Mouse (Mus musculus) midbrain, postnatal 0 days (tissue): ENCODE measurements around the gene Gas1. TPM values are rescaled to one million over a fixed set of nuclear protein-coding genes. Genes with fewer than 3 reads are reported as not detected.

Source experiments
- ATAC-seq: fragments of 200-750 bp; cut with Nextera tagmentation; 2 replicates; pipeline ENCODE4 v1.8.0; 2017; ENCODE audit warnings: moderate number of reproducible peaks, mild to moderate bottlenecking, moderate TSS enrichment, moderate library complexity; ENCODE audit not compliant: low FRiP score
- DNase-seq: peaks from one replicate; pipeline ENCODE4 v3.0.0-alpha.2; 2015; ENCODE audit warnings: low spot score
- H3K27ac ChIP-seq: fragments of 300-500 bp; sonication (generic); 2 replicates; pipeline ENCODE4 v1.5.1; 2014; ENCODE audit warnings: low read depth, mild to moderate bottlenecking, low read length, mixed read lengths
- H3K27me3 ChIP-seq: fragments of 300-500 bp; sonication (generic); 2 replicates; pipeline ENCODE4 v1.6.1; 2014; ENCODE audit warnings: low read length, control low read depth, mixed read lengths; ENCODE audit not compliant: insufficient read depth
- H3K36me3 ChIP-seq: fragments of 300-500 bp; sonication (generic); 2 replicates; pipeline ENCODE4 v1.6.1; 2014; ENCODE audit warnings: low read length, control low read depth, mixed read lengths; ENCODE audit not compliant: insufficient read depth
- H3K4me1 ChIP-seq: fragments of 300-500 bp; sonication (generic); 2 replicates; pipeline ENCODE4 v1.6.1; 2014; ENCODE audit warnings: mild to moderate bottlenecking, control low read depth, antibody characterized with exemption, low read length, mixed read lengths; ENCODE audit not compliant: insufficient read depth
- H3K4me2 ChIP-seq: fragments of 300-500 bp; sonication (generic); 2 replicates; pipeline ENCODE4 v1.6.1; 2014; ENCODE audit warnings: low read depth, mild to moderate bottlenecking, low read length, mixed read lengths; ENCODE audit not compliant: poor library complexity, severe bottlenecking
- H3K4me3 ChIP-seq: fragments of 300-500 bp; sonication (generic); 2 replicates; pipeline ENCODE4 v1.5.1; 2014; ENCODE audit warnings: low read depth, mild to moderate bottlenecking, low read length, moderate library complexity
- H3K9ac ChIP-seq: fragments of 300-500 bp; sonication (generic); replicated peaks from 2 replicates; pipeline ENCODE4 v1.6.1; 2014; ENCODE audit warnings: mild to moderate bottlenecking, low read length, moderate library complexity, mixed read lengths; ENCODE audit not compliant: poor library complexity, severe bottlenecking
- H3K9me3 ChIP-seq: fragments of 300-500 bp; sonication (generic); 2 replicates; pipeline ENCODE4 v1.6.1; 2016; ENCODE audit warnings: low read length, control low read depth
- CTCF ChIP-seq: IDR thresholded peaks from 2 replicates; pipeline ENCODE4 v1.5.1; 2016; ENCODE audit warnings: antibody characterized with exemption, mild to moderate bottlenecking
- WGBS: fragments of 180-500 bp; shearing (Covaris S2); extraction: QIAGEN DNeasy Blood & Tissue Kit; methylation state at CpG from one replicate; pipeline ENCODE4 v1.1.7; 2014; 5-methylcytosine and 5-hydroxymethylcytosine counted together
- polyA plus RNA-seq: library from polyadenylated mRNA; unstranded; fragments of >200 nt; fragmentation: Nextera tagmentation; extraction: Ambion mirVana; gene quantifications from 2 replicates; pipeline ENCODE4 v1.2.1, GENCODE M21; 2015
- total RNA-seq: library from RNA; depleted of rRNA; stranded (reverse); fragments of >200 nt; gene quantifications from 2 replicates; pipeline ENCODE4 v1.2.3, GENCODE M21; 2014

Gas1 gene
- total and polyA plus RNA-seq, 2 experiments from 2014 or later, result 12.3 to 40.9 TPM

DNA sequence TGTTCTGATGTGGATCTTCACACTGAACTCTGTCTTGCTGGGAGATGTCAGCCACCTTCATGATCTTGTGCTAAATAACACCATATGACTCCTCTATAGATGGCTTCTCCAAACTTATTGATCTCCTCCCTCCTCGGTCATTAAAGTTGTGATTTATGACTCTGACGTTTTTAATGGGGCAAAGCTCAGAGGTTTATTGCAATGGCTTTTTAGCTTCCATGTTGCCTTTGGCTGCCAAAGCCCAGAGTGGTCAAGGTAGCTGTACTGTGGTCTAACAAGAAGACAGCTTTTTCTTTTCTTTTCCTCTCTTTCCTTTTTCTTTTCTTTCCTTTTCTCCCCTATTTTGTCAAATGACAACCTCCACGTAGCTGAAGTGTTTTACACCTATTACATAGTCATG, 52.1 kb downstream of the Gas1 start:
- Histone ChIP-seq H3K4me2 (no peak overlapping the region), H3K9me3 (no peaks in the 10 kb centered on the region), H3K4me3 (no peak overlapping the region), H3K4me1 (no peaks in the 10 kb centered on the region), H3K9ac (no peak overlapping the region), H3K36me3 (no peaks in the 10 kb centered on the region), H3K27me3 (no peaks in the 10 kb centered on the region), H3K27ac (no peak overlapping the region)
- no peak for TF ChIP-seq CTCF
- WGBS, result 38% methylated on average over 3 of the region's 3 CpGs
- DNase-seq (no peak), ATAC-seq (no peak)

DNA sequence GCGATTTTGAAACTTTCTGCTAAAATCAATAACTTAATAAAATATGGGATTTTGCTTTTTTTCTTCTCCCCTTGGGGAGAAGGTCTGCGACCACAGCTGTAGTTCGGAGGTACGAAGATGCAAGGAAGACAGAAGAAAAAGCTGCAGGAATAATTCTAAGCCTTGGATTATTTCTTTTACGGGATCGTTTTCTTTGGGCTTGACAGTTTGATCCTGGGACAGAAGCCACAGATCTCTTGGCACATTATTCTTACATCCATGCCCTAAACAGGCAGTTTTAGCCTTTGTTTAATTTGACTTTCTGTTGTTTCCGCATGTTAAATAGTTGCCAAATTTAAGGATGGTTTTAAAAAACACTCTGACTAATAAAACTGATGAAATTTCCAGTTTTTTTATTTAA, 52.7 kb downstream of the Gas1 start:
- H3K4me1 ChIP-seq, result no peaks in the 10 kb centered on the region
- no peak for DNase-seq
- H3K9me3 ChIP-seq, result no peaks in the 10 kb centered on the region
- 56% methylated on average over 7 of the region's 7 CpGs for WGBS
- no peak for ATAC-seq
- no peak overlapping the region for H3K27ac ChIP-seq
- no peaks in the 10 kb centered on the region for H3K36me3 ChIP-seq
- no peak overlapping the region for H3K4me3 ChIP-seq
- H3K4me2 ChIP-seq, result no peak overlapping the region
- no peaks in the 10 kb centered on the region for H3K27me3 ChIP-seq
- no peak for TF ChIP-seq CTCF
- no peak overlapping the region for H3K9ac ChIP-seq
